Mouse (Mus musculus) liver, embryonic 14.5 days (tissue): ENCODE results near the gene Smco3.

Source experiments
- CTCF ChIP-seq: IDR thresholded peaks from 2 replicates; pipeline ENCODE4 v1.5.1; 2016; ENCODE audit warnings: antibody characterized with exemption, low read depth, control low read depth
- EP300 ChIP-seq: IDR thresholded peaks from 2 replicates; pipeline ENCODE4 v1.6.1; 2016; ENCODE audit warnings: antibody characterized with exemption, low read depth

DNA sequence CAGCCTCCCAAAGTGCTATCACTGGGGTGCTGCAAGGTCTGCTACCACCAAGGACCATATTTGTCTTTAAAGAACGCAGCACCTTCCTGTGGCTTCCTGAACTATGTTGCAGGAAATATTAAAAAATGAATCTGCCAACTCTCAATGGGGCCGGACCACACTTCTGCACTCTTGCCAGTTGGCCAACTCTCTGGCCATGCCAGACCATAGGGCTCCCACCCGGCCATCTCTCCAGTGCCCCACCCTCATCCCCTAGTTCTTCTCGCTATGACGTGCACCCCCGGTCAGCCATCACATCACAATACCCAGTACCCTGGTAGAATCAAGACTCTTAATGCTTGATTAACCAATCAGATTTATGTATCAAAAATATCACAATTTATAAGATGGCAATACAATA, 48.7 kb upstream of the Smco3 start:
- TF ChIP-seq EP300 (no peak), CTCF (no peak)
